Comparison of ENCODE assay signal across 9 mouse cellular contexts in genomic region chr17:11972550-11972949, GRCm38 (mm10).
DNase-seq lines count a peak whose midpoint lies in the region; ATAC-seq and TF ChIP-seq lines count a peak whose summit lies in the region.
"Had no signal": no experiment of that assay in that cellular context is flagged by ENCODE, and none has a peak within 500 bp of the region (broad histone marks: within the 10 kb centered on the region; RNA-seq: fewer than 3 reads in every experiment).

No protein-coding gene starts in this region.

- H3K27me3 ChIP-seq in embryonic facial prominence, embryonic 10.5 days (replicated peaks; ENCODE audit: low read depth, poor library complexity, severe bottlenecking): peaks cover 39% of the 10 kb centered on the region
- H3K27me3 ChIP-seq in hindbrain, postnatal 0 days (ENCODE audit: insufficient read depth, low read length): no peaks in the 10 kb centered on the region
- H3K27me3 ChIP-seq in neural tube, embryonic 13.5 days: no peaks in the 10 kb centered on the region

- peak; percentile 12 for DNase-seq in kidney, adult 9 months
- DNase-seq in kidney, postnatal 10 days: no peak
- DNase-seq in MN1 (ENCODE audit: low spot score): peak; percentile 35
- no peak for DNase-seq in embryonic facial prominence, embryonic 10.5 days (ENCODE audit: low spot score)
- peak; percentile 73 for DNase-seq in hindbrain, postnatal 0 days (ENCODE audit: low spot score)
- no peak for DNase-seq in thymus, postnatal 0 days (ENCODE audit: low spot score)
- no peak for DNase-seq in adrenal gland, postnatal 36 days
- DNase-seq: liver, embryonic 13.5 days had no signal

- WGBS in embryonic facial prominence, embryonic 10.5 days: 14% methylated on average over 9 of the region's 9 CpGs
- 7% methylated on average over 9 of the region's 9 CpGs for WGBS in hindbrain, postnatal 0 days
- 9% methylated on average over 9 of the region's 9 CpGs for WGBS in neural tube, embryonic 13.5 days

- TF ChIP-seq CTCF in hindbrain, postnatal 0 days (IDR thresholded peaks at IDR 0.05; ENCODE audit: low read depth): peak; percentile 67

- peaks cover 6% of the 10 kb centered on the region; the same call in 1 of the 2 replicates for H3K4me1 ChIP-seq in embryonic facial prominence, embryonic 10.5 days
- H3K4me1 ChIP-seq in hindbrain, postnatal 0 days (ENCODE audit: insufficient read depth, low read length): no peaks in the 10 kb centered on the region
- H3K4me1 ChIP-seq in neural tube, embryonic 13.5 days (replicated peaks): peaks cover 29% of the 10 kb centered on the region
- H3K4me1 ChIP-seq: liver, embryonic 13.5 days had no signal

- no peak overlapping the region for H3K27ac ChIP-seq in embryonic facial prominence, embryonic 10.5 days (replicated peaks)
- peak overlapping the region; percentile 36; the same call in 1 of the 2 replicates for H3K27ac ChIP-seq in hindbrain, postnatal 0 days
- H3K27ac ChIP-seq in neural tube, embryonic 13.5 days (replicated peaks): no peak overlapping the region; the same call in 1 of the 2 replicates
- H3K27ac ChIP-seq: liver, embryonic 13.5 days had no signal

- no peaks in the 10 kb centered on the region for H3K9me3 ChIP-seq in embryonic facial prominence, embryonic 10.5 days
- H3K9me3 ChIP-seq in hindbrain, postnatal 0 days (ENCODE audit: low read length): no peaks in the 10 kb centered on the region
- H3K9me3 ChIP-seq in neural tube, embryonic 13.5 days: no peaks in the 10 kb centered on the region
- H3K9me3 ChIP-seq: liver, embryonic 13.5 days had no signal

- no peaks in the 10 kb centered on the region for H3K36me3 ChIP-seq in embryonic facial prominence, embryonic 10.5 days (replicated peaks)
- H3K36me3 ChIP-seq in hindbrain, postnatal 0 days (ENCODE audit: insufficient read depth, low read length): no peaks in the 10 kb centered on the region
- no peaks in the 10 kb centered on the region for H3K36me3 ChIP-seq in neural tube, embryonic 13.5 days
- H3K36me3 ChIP-seq: liver, embryonic 13.5 days had no signal

- H3K4me2 ChIP-seq in hindbrain, postnatal 0 days (ENCODE audit: low read depth, low read length): peak overlapping the region; percentile 33
- H3K4me2 ChIP-seq in neural tube, embryonic 13.5 days: peak overlapping the region; percentile 40
- H3K4me2 ChIP-seq: liver, embryonic 13.5 days had no signal

- 0 out of 2 replicates have a peak overlapping the region, but pooled peaks have one; percentile 19 for H3K4me3 ChIP-seq in embryonic facial prominence, embryonic 10.5 days
- H3K4me3 ChIP-seq in hindbrain, postnatal 0 days (ENCODE audit: low read length): no peak overlapping the region
- H3K4me3 ChIP-seq in neural tube, embryonic 13.5 days: no peak overlapping the region
- H3K4me3 ChIP-seq: liver, embryonic 13.5 days had no signal

- no peak for ATAC-seq in hindbrain, postnatal 0 days
- no peak for ATAC-seq in neural tube, embryonic 13.5 days (ENCODE audit: low read depth)

- H3K9ac ChIP-seq in hindbrain, postnatal 0 days (replicated peaks; ENCODE audit: low read length): no peak overlapping the region
- H3K9ac ChIP-seq in neural tube, embryonic 13.5 days: 0 out of 2 replicates have a peak overlapping the region, but pooled peaks have one; percentile 43
- H3K9ac ChIP-seq: liver, embryonic 13.5 days had no signal

Comparison
In these comparisons a context has a peak if more than half of its experiments do, and no peak if none do; other contexts are left out.
1. DNase-seq: peak in kidney, adult 9 months (single experiment), MN1 (single experiment) and hindbrain, postnatal 0 days (single experiment); none in kidney, postnatal 10 days (single experiment), embryonic facial prominence, embryonic 10.5 days (single experiment), thymus, postnatal 0 days (single experiment) and adrenal gland, postnatal 36 days (0 of 2).